ENCODE assay signal across 12 mouse cellular contexts in the genomic region with DNA sequence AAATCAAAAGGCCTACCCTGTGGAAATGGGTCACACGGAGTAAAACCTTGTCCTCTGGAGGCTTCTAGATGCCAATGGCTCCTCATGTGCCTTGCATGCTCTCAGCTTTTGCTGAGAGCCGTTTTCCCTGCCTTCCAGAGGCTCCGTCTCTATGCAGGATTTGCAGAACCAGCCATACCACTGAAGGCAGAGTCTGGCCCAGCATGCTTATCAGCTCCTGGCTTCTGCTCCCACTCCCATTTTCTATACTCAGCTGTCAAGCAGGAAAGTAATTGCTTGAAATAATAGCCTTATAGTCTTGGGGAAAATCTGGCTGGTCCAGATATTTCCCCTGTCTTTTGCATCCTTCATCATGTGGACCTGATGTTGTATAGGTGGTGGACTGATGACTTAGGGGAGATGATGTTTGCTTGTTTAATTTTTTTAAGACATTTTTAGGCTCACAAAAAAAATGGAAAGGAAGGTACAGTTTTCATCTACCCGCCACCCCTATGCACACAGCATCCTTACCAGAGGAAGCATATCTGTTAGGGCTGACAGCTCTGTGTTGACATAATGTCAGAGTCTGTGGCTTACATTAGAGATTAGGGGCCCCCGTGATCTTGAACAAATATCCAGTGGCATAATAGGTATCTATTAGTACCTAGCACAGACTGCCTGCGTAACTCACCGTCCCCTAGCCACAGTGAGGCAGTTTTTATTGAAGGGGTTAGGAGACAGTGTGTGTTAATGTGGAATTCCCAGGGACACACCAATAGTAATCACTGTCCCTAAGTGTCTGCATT.
A peak's percentile ranks its signal among the peaks of the same experiment; 100 is the strongest.
DNase-seq lines count a peak whose midpoint lies in the region; ATAC-seq lines count a peak whose summit lies in the region.
"Had no signal": no experiment of that assay in that cellular context is flagged by ENCODE, and none has a peak within 500 bp of the region (broad histone marks: within the 10 kb centered on the region; RNA-seq: fewer than 3 reads in every experiment).

No protein-coding gene starts in this region.

- no peak for DNase-seq in kidney, postnatal 14 days
- DNase-seq in left cerebral cortex, postnatal 10 days (ENCODE audit: extremely low spot score in 1 of 2, low spot score in 2 of 2), result no peak
- no peak for DNase-seq in cerebellum, adult 9-11 months
- DNase-seq: adrenal gland, postnatal 10 days; cerebellum, postnatal 14 days; liver, postnatal 0 days; right cerebral cortex, postnatal 25 days had no signal

- H3K9me3 ChIP-seq in kidney, embryonic 16.5 days (ENCODE audit: low read length), result no peaks in the 10 kb centered on the region
- no peaks in the 10 kb centered on the region for H3K9me3 ChIP-seq in hindbrain, embryonic 15.5 days
- H3K9me3 ChIP-seq in midbrain, embryonic 13.5 days, result no peaks in the 10 kb centered on the region
- H3K9me3 ChIP-seq in stomach, embryonic 15.5 days, result no peaks in the 10 kb centered on the region
- H3K9me3 ChIP-seq: embryonic facial prominence, embryonic 12.5 days had no signal

- no peaks in the 10 kb centered on the region for H3K27me3 ChIP-seq in kidney, embryonic 16.5 days (ENCODE audit: insufficient read depth, low read length)
- no peaks in the 10 kb centered on the region for H3K27me3 ChIP-seq in hindbrain, embryonic 15.5 days
- no peaks in the 10 kb centered on the region for H3K27me3 ChIP-seq in midbrain, embryonic 13.5 days
- no peaks in the 10 kb centered on the region for H3K27me3 ChIP-seq in stomach, embryonic 15.5 days (replicated peaks)
- H3K27me3 ChIP-seq: embryonic facial prominence, embryonic 12.5 days had no signal

- no peaks in the 10 kb centered on the region for H3K36me3 ChIP-seq in kidney, embryonic 16.5 days (ENCODE audit: insufficient read depth, low read length)
- H3K36me3 ChIP-seq in hindbrain, embryonic 15.5 days, result no peaks in the 10 kb centered on the region
- H3K36me3 ChIP-seq in midbrain, embryonic 13.5 days, result no peaks in the 10 kb centered on the region
- no peaks in the 10 kb centered on the region for H3K36me3 ChIP-seq in stomach, embryonic 15.5 days
- H3K36me3 ChIP-seq: embryonic facial prominence, embryonic 12.5 days had no signal

- H3K27ac ChIP-seq in kidney, embryonic 16.5 days (ENCODE audit: low read length), result no peak overlapping the region
- peak overlapping the region; percentile 60 for H3K27ac ChIP-seq in hindbrain, embryonic 15.5 days (replicated peaks)
- peak overlapping the region; percentile 51 for H3K27ac ChIP-seq in midbrain, embryonic 13.5 days
- H3K27ac ChIP-seq in stomach, embryonic 15.5 days, result no peak overlapping the region
- H3K27ac ChIP-seq: embryonic facial prominence, embryonic 12.5 days had no signal

- no peak overlapping the region for H3K4me3 ChIP-seq in kidney, embryonic 16.5 days (ENCODE audit: low read length)
- no peak overlapping the region for H3K4me3 ChIP-seq in hindbrain, embryonic 15.5 days
- no peak overlapping the region for H3K4me3 ChIP-seq in midbrain, embryonic 13.5 days (replicated peaks)
- no peak overlapping the region for H3K4me3 ChIP-seq in stomach, embryonic 15.5 days (replicated peaks)
- H3K4me3 ChIP-seq: embryonic facial prominence, embryonic 12.5 days had no signal

- H3K4me1 ChIP-seq in kidney, embryonic 16.5 days (ENCODE audit: insufficient read depth, low read length), result 0 out of 2 replicates have a peak, but pooled peaks cover 9% of the 10 kb centered on the region
- H3K4me1 ChIP-seq in hindbrain, embryonic 15.5 days (replicated peaks), result peaks cover 23% of the 10 kb centered on the region
- peaks cover 33% of the 10 kb centered on the region for H3K4me1 ChIP-seq in midbrain, embryonic 13.5 days (replicated peaks)
- 0 out of 2 replicates have a peak, but pooled peaks cover 9% of the 10 kb centered on the region for H3K4me1 ChIP-seq in stomach, embryonic 15.5 days

- H3K9ac ChIP-seq in kidney, embryonic 16.5 days (replicated peaks; ENCODE audit: low read length), result no peak overlapping the region
- no peak overlapping the region for H3K9ac ChIP-seq in hindbrain, embryonic 15.5 days
- no peak overlapping the region for H3K9ac ChIP-seq in midbrain, embryonic 13.5 days (replicated peaks)
- no peak overlapping the region for H3K9ac ChIP-seq in stomach, embryonic 15.5 days
- H3K9ac ChIP-seq: embryonic facial prominence, embryonic 12.5 days; liver, postnatal 0 days had no signal

- WGBS in kidney, embryonic 16.5 days, result 57% methylated on average over 7 of the region's 7 CpGs
- WGBS in hindbrain, embryonic 15.5 days, result 47% methylated on average over 7 of the region's 7 CpGs
- WGBS in midbrain, embryonic 13.5 days, result 63% methylated on average over 7 of the region's 7 CpGs
- 45% methylated on average over 7 of the region's 7 CpGs for WGBS in stomach, embryonic 15.5 days

- intact Hi-C loops in left cerebral cortex, postnatal 10 days (cut with DNase I), result no loop called here

- no peak overlapping the region for H3K4me2 ChIP-seq in kidney, embryonic 16.5 days (replicated peaks; ENCODE audit: low read depth, low read length)
- no peak overlapping the region for H3K4me2 ChIP-seq in hindbrain, embryonic 15.5 days
- no peak overlapping the region for H3K4me2 ChIP-seq in midbrain, embryonic 13.5 days (replicated peaks)
- no peak overlapping the region for H3K4me2 ChIP-seq in stomach, embryonic 15.5 days
- H3K4me2 ChIP-seq: embryonic facial prominence, embryonic 12.5 days had no signal

- ATAC-seq in kidney, embryonic 16.5 days (ENCODE audit: low FRiP score, low TSS enrichment), result 0 out of 2 replicates have a peak, but pooled peaks have one; percentile 19
- ATAC-seq in hindbrain, embryonic 15.5 days (ENCODE audit: low FRiP score, low read depth), result peak; percentile 35; the same call in 1 of the 2 replicates
- peak; percentile 40; the same call in 1 of the 2 replicates for ATAC-seq in midbrain, embryonic 13.5 days
- peak; percentile 53 for ATAC-seq in stomach, embryonic 15.5 days (ENCODE audit: insufficient read depth, low FRiP score, low read depth)
- ATAC-seq: liver, postnatal 0 days had no signal

Comparison
In these comparisons a context has a peak if more than half of its experiments do, and no peak if none do; other contexts are left out.
1. H3K27ac ChIP-seq: peak in hindbrain, embryonic 15.5 days (single experiment) and midbrain, embryonic 13.5 days (single experiment); none in kidney, embryonic 16.5 days (single experiment) and stomach, embryonic 15.5 days (single experiment).
2. Peak in every context shown above with its lines, with median percentiles within 50 percentile points of each other: ATAC-seq.